Mouse (Mus musculus) urinary bladder, postnatal 14 days (tissue): ENCODE measurements around the gene Cd274.

ENCODE experiments used
- DNase-seq: peaks from one replicate; pipeline ENCODE4 v3.0.0; 2021; ENCODE audit warnings: low spot score

The Cd274 gene

DNA sequence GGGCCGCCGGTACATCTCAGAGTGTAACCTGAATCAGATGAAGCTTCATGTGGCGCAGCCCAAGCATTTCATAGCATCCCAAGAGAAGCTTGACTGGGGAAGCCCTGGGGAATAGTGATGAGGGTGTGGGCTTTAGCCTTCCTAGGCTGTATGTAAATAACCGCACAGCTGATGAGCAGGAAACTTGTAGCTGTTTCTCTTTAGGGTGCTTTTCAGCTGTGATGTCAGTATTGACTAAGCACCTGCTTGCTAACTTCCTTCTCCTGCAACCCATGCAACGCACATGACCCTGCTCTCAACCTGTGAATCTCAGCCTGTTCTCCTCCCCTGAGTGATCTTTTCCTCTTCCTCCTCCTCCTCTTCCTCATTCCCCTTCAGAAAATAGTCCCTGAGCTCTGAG is 3.2 kb upstream of the Cd274 start:
- no peak for DNase-seq

DNA sequence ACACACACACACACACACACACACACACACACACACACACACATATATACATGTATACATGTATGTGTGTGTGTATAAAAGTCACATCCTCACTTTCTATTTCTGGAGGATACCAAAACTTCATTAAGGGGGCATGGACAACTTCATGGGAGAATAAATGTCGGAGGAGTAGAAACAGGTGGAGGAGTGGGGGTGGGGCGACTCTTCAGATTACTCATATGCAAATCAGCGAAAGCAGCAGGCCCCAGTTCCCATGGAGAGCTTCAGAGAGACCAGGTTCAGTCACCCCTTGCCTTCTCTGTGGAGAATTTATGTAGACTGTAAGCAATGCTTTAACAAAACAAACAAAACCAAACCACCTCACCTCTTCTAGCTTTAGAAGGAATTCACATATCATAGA is 2.1 kb upstream of the Cd274 start:
- DNase-seq, result no peak

DNA sequence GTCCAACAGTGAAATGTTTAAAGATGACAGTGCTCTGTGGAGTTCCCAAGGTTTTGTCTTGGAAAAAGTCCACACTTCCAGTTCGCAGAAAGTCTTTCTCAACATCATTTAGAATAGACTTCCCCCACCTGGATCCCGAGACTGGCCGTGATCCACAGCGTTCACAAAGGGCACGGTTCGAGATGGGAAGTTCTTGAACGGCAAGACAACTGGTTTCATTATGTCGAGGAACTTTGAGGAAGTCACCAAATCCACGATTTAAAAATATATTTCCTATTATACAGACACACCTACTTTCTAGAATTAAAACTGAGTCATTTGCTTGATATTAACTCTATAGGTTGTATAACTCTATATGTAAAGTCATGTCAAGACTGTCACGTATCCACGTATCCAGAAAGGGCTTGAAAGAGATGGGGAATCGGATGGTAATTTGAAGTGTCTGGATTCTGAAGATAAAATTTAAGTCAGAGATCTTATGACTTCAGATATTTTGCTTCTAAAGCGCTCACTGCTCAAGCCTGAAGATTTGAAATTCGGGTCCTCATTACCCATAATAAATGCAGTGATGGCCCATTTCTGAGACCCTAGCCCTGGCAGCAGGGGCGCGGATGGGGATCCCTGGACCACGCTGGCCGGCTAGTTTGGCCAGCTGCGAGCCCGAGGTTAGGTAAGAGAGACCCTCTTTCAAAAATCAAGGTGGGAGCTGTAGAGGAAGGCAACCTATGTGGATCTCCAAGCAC is 858 bp upstream of the Cd274 start:
- DNase-seq, result no peak

DNA sequence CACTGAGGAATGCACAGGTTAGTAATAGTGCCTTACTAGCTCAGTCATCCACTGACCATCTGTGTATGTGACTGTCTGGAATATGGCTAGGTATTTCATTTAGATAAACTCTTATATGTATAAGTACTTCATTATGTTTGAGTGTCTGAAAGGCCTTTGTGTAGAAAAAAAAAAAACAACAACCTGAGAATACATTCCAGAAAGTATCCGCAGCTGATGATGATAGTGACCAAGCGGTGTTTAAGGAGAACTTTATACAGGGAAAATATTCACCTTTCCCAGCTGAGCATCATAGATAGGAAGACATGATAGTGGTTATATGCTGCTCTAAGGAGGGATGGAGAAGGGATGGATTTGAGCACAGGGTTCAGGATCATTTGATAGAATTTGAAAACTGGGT is 786 bp downstream of the Cd274 start:
- no peak for DNase-seq

DNA sequence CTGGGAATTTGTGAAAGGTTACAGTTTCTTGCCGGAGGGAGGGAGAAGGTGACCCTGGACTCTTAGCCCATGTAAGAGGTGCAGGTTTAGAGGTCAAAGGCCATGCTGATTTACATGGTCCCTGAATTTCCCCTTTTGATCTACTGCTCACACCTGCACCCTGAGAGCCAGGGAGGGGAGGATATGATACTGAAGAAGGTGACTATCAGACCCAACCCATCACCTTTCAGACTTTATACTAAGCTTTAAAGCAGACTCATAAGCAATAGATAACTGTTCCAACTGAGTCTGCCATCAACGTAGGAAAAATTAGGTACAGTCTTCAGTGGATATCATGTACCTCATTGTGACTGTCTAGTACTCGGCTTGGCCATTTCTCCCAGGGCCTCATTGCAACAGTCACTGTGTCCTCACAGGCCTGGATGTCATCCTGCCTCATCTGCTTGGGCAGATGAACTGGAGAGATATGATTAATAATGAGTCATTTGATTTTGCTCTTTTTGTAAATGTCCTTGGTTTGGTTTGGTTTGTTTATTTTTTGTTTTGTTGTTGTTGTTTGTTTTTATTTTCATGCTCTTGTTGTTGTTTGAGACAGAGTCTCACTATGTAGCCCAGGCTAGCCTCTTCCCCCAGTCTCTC is 1.5 kb downstream of the Cd274 start:
- DNase-seq, result no peak

DNA sequence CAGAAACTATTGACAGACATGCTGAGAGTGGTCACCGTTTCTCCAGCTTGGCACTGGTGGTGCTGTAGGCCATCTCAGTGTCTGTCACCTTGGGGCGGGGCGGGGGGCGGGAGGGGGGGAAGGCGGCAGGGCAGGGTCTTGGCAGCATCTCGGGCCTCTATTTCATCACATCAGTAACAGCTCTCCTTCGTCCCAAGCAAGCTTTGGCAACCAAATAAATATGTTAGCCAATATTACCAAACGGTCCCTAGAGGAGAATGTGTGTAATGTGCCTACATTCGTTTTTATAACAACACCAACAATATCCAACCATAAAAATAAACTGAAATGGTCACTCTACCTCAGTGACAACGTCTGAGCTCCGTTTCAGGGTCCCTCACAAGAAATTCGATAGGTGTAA is 2.9 kb downstream of the Cd274 start:
- DNase-seq, result no peak

DNA sequence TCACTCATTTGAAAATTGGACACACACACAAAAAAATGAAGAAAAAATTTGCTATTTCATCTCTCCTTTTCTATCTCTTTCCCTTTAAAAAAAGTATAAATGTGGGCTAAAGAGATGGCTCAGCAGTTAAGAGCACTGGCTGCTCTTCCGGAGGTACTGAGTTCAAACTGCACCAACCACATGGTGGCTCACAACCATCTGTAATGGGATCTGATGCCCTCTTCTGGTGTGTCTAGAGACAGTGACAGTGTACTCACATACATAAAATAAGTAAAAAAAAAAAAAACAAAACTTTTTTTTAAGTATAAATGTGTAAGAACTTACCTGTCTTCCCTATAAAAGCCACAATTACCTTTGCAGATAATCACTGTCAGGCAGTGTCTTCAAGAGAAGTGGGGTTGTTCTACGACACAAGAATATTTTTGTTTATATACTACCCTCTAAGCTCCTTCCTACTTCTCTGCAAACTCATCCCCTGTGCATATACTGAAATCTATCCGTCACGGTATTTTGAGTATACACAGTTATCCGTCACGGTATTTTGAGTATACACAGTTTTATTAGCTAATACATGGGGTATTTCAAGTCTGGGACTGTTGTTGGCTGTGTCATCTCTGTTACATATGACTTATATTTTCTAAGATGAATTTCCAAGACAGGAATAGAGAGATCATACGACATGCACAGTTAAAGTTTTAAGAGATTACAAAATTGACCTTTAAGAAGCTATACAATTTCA is 3.5 kb downstream of the Cd274 start:
- no peak for DNase-seq

DNA sequence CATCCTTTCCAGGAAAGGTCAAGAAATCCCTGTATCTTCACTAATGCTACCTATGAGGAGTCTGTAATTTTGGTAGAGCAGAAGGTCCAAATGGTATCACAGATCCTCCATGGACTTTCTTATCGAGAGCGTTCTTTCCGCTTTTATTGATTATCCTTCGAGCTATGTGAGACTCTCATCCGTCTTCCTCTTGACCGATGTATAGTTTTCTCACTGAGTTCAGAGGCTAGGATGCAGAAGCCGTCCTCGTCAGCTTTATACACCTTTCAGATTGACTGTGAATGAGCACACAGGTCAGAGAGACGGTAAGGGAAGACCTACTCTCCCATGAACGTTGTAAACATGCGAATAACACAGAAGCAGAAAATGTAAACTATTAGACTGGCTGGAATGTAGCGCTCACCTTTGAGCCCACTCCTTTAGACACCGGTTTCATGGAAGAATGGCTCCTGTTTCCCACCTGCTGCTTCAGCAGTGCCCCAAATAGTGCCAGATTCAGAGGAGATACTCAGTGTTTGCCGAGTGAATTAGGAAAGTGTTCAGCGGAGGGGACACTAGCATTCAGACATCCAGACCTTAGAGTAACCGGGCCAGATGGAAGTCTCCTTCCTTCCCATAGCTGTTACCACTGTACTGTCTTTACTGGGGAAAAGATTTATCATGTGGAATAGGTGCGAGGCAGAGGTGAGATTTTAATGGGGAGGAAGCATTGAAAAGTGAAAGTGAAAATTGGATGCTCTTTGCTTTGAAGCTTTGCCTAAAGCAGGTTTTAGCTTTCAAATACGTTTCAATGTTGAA is 4.2 kb downstream of the Cd274 start:
- no peak for DNase-seq

DNA sequence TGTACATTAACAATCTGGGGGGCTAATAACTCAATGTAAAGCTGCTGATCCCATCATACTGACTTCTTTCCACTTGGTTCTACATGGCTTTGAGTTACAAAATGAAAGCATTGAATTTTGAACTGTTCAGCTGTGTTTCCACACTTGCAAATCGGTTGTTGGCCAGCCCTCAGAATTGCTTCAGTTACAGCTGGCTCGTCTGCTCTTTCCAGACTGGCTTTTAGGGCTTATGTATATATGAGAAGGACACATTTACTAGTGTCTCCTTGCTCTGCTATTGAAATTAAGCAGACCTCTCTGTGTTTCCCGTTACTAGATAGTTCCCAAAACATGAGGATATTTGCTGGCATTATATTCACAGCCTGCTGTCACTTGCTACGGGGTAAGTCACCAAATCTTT is 4.9 kb downstream of the Cd274 start:
- DNase-seq, result no peak

DNA sequence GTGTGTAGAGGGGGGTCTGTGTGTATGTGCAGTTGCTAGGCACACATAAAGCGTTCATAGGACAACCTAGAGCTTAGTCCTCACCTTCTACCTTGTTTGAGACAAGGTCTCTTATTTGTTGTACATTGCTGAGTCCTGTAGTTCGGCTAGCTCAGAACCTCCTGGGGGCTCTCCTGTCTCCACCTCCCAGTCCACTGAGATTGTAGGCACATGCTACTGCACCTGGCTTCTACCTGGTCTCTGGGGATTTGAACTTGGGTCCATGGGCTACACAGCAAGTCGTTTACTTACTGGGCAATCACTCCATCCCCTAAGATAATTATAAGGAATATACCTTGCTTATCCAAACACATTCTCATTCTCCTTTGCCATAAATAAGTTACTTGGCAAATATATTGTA is 5.4 kb downstream of the Cd274 start:
- no peak for DNase-seq

DNA sequence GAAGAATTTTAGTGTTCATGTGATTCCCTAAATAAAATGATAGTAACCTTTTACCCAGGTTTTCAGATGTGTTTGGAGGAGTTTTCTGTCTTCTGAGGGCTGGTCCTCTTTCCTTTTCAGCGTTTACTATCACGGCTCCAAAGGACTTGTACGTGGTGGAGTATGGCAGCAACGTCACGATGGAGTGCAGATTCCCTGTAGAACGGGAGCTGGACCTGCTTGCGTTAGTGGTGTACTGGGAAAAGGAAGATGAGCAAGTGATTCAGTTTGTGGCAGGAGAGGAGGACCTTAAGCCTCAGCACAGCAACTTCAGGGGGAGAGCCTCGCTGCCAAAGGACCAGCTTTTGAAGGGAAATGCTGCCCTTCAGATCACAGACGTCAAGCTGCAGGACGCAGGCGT is 6.2 kb downstream of the Cd274 start:
- no peak for DNase-seq

DNA sequence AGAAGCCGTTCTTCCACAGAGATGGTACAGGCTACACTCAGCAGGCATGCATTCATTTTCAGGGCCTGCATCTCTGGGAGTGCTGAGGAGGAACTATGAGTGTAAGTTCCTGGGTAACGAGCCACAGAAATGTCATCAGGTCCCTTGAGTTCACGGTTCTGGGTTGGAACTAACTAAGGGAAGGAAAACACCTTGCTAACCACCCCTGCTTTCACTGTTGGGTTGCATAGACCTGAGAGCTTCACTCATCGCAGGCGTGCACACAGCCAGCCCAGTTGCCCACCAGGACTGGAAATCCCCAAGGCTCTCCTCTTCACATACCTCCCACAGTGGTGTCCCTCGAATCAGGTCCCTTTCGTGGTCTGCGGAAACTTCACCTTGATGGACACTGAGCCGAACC is 7.7 kb downstream of the Cd274 start:
- DNase-seq, result no peak

DNA sequence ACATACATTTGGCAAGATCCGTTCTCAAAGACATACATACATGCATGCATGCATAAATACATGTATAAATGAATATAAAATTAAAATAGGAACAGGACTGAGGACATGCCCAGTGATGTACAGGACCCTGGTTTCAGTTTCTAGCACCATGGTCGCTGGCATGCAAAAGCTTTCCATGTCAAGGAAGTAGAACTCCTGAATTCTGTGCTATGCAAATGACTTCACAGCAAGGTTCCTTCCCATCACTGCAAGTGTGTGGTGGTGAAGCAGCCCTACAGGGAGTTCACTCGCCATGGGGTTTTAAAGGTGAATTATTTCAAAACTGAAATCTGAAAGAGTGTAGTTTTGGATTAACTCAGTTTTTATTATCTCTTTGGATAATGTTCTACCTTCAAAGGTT is 9.1 kb downstream of the Cd274 start:
- DNase-seq, result no peak

DNA sequence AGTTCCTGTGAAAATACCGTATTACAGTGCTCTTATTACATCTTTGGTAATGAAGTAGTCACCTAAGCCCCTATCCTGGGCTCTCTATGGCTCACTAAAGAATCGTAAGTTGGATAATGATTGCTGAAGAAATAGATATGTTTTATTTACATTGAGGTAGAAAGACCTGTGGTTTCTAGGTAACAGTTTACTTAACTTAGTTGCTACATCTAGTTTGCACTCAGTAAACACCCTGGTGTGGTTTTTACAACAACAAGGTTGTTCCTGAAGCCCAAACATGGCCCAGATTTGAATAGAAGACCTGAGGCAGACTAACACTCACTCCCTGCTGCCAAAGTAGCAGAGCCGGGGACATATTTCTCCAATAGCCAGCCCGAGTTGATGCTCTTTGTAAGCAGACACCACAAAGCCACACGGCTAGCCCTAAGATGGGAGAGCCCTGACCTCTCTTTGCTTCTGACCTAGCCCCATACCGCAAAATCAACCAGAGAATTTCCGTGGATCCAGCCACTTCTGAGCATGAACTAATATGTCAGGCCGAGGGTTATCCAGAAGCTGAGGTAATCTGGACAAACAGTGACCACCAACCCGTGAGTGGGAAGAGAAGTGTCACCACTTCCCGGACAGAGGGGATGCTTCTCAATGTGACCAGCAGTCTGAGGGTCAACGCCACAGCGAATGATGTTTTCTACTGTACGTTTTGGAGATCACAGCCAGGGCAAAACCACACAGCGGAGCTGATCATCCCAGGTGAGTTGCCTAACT is 12.8 kb downstream of the Cd274 start:
- DNase-seq, result no peak

DNA sequence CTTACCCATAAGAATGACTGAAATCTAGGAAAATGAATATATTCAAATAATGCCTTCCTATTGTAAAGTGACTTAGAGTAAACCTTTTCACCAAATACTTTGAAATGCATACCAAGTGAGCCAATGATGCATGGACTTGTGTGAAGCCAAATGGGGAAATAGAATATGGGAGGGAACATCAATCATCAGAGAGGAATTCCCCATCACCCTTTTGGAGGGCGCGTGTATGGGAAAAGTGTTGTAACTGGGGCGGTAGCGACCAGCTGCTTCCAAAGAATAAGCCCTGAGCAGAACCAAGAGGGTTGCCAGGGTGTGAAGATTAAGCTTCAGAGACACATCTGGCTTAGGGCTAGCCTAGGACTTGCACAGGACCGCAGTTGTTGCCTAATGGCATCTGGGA is 16.1 kb downstream of the Cd274 start:
- no peak for DNase-seq

DNA sequence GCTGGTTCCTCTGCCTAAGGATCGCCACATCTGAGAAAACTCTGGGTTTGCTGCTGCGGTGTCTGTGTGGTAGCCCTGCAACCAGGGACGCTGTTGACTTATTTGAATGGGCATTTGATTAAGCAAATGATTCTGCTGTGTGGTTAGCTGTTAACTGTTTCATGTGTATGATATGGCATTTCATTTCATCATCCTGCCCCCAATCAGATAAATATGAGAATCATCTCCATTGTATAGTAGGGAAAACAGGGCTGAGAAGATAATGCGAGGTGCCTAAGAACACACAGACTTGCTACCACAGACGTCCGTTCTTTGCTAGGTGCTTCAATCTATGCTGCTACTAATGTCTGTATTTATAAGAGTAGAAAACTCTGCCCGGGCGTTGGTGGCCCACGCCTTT is 17.2 kb downstream of the Cd274 start:
- no peak for DNase-seq

DNA sequence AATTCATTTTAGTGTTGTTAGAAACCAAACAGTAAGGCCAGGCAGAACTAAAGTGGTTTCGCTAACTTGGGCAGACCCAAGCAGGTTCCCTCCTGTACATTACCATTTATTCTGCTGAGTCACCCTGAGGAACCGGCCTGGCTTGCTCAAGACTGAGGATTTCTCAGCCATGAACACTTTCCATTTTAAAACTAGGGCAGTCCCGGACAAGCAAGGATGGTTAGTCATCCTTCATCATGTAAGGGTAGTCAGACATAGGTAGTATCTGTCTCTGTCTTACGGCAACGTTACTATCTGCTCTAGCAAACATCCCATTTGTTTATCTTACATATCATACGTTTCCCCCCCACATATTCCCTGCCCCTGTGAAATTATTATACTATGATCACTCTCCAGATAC is 17.7 kb downstream of the Cd274 start:
- peak; percentile 64 for DNase-seq

DNA sequence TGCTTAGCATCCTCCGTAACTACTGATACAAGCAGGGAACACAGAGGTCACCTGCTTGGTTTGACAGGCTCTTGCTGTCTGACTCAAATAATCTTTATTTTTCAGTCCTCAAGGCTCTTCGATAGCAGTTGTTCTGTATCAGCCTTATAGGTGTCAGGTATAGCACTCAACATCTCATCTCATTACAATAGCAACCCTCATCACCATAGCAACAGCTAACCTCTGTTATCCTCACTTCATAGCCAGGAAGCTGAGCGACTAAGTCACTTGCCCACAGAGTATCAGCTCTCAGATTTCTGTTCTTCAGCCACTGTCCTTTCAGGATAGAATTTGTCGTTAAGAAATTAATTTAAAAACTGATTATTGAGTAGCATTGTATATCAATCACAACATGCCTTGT is 18.6 kb downstream of the Cd274 start:
- DNase-seq, result no peak

DNA sequence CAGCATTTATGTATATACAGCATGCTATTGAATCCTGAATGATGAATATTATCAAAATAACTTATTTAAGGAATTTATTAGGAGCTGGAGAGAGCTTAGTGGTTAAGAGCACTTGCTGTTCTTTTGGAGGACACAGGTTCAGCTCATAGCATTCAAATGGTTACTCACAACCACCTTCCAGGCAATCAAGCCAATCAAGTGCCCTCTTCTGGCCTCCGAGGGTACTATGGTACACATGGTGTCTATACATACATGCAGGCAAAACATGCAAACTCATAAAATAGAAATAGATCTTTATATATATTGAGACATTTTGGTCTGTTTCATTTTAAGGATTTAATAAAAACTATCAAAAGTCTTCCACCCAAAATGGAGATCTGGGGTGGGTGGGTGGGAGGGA is 21.6 kb downstream of the Cd274 start:
- no peak for DNase-seq

DNA sequence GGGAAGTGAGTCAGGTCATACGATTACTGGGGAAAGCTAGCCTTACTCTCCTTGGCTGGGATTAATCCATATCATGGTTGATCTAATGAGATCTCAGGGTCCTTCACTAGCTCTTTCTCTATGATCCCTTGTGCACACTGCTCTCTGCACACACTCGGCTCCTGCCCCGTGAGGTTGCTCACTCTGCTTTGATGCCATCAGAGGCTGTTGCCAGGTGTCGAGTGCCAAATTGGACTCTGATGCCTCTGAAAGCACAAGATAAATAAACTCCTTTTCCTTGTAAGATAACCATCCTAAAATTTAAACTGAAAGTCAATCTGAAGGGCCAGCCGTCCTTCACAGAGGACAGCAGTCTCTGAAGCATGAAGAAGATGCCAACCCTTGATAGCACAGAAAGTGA is 23.2 kb downstream of the Cd274 start:
- no peak for DNase-seq

DNA sequence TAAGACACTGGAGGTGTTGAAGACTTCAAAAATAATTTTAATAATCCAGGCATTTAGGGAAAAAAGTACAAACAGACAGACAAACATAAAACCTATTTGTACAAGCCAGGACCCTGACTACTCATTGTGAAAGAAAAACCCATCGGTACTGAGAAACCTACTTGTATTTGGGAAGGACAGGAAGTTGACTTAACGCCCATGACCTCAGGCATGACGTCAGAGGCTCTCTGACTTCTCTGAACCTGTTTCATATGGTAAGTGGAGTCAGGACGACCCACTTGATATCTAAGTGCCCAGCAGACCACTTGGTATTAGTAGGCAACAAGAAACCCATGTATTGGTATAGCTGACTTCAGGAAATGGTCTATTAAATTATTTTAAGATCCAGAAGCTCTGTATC is 24.0 kb downstream of the Cd274 start:
- DNase-seq, result no peak

DNA sequence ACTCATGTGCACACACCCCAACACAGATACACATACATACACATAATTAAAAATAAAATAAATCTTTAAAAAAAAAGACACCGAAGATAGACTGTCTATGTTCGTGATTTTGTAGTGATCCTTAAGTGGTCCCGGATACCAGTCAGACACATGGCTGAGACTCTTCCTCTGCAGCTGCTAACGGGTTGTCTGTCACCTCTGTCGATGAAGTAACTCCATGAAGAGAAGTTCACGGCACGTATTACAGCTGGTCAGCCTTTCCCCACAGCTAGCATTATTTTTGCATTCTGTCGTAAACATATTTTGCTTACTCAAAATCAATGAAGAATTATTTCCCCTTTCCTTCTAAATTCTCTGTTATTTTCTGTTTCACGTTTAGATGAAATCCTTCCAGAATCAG is 26.1 kb downstream of the Cd274 start:
- no peak for DNase-seq
